Mouse (Mus musculus): ENCODE measurements around the gene Apba1.

GRCm38 (mm10) chr19:23788420-23789132 lies 29.9 kb downstream of the Apba1 start:
- no peak for TF ChIP-seq CTCF (IDR thresholded peaks at IDR 0.05; ENCODE audit: low read depth)
- no peak for TF ChIP-seq EP300 (IDR thresholded peaks at IDR 0.05; ENCODE audit: low read depth)

All from liver, embryonic 14.5 days (tissue).